Mouse (Mus musculus) ES-E14 (cell line): Measurements from ENCODE around the gene Itga2b.

Source experiments
- CHD2 ChIP-seq: IDR thresholded peaks from 2 replicates; pipeline ENCODE4 v1.6.1; 2014; ENCODE audit warnings: mild to moderate bottlenecking, low read depth, low read length, inconsistent platforms
- HCFC1 ChIP-seq: IDR thresholded peaks from 2 replicates; pipeline ENCODE4 v1.6.1; 2012; ENCODE audit warnings: low read length, inconsistent platforms, borderline replicate concordance; ENCODE audit not compliant: insufficient read depth
- MAFK ChIP-seq: IDR thresholded peaks from 2 replicates; pipeline ENCODE4 v1.6.1; 2014; ENCODE audit warnings: mild to moderate bottlenecking, low read depth, low read length, inconsistent platforms; ENCODE audit not compliant: insufficient read depth
- ZC3H11A ChIP-seq: IDR thresholded peaks from 2 replicates; pipeline ENCODE4 v1.6.1; 2012; ENCODE audit warnings: low read depth, mild to moderate bottlenecking, inconsistent platforms, low read length, borderline replicate concordance
- ZNF384 ChIP-seq: IDR thresholded peaks from 2 replicates; pipeline ENCODE4 v1.6.1; 2012; ENCODE audit warnings: low read depth, low read length, inconsistent platforms

- TF ChIP-seq ZC3H11A (no peak), ZNF384 (no peak), MAFK (no peak), CHD2 (no peak), HCFC1 (no peak)
Measured at GRCm38 (mm10) chr11:102415034-102415802, 54.7 kb downstream of the Itga2b start.
